Mouse (Mus musculus) bone marrow macrophage, adult 2 months (primary cell): Measurements from ENCODE around the gene Gnptab. TPM values are rescaled to one million over a fixed set of nuclear protein-coding genes. Genes with fewer than 3 reads are reported as not detected.
A peak's percentile ranks its signal among the peaks of the same experiment; 100 is the strongest.

Experiments used
- H3K27ac ChIP-seq: 2 replicates; pipeline ENCODE4 v1.5.1; 2012; ENCODE audit warnings: low read depth, low read length; ENCODE audit not compliant: insufficient read depth
- H3K4me1 ChIP-seq: 2 replicates; pipeline ENCODE4 v1.6.1; 2012; ENCODE audit warnings: low read length; ENCODE audit not compliant: control insufficient read depth, insufficient read depth
- H3K4me3 ChIP-seq: 2 replicates; pipeline ENCODE4 v1.5.1; 2012; ENCODE audit warnings: mild to moderate bottlenecking, low read length, moderate library complexity; ENCODE audit not compliant: insufficient read depth
- CTCF ChIP-seq: IDR thresholded peaks from 2 replicates; pipeline ENCODE4 v1.5.1; 2012; ENCODE audit warnings: low read depth, mild to moderate bottlenecking, low read length, moderate library complexity
- POLR2A ChIP-seq: IDR thresholded peaks from 2 replicates; pipeline ENCODE4 v1.6.1; 2012; ENCODE audit warnings: mild to moderate bottlenecking, low read depth, low read length, borderline replicate concordance
- polyA plus RNA-seq: library from polyadenylated mRNA; stranded (reverse); fragments of >200 nt; gene quantifications from 2 replicates; pipeline ENCODE4 v1.2.4, GENCODE M21; 2012; ENCODE audit not compliant: missing spikeins, insufficient read depth, insufficient read length

Gnptab gene
- polyA plus RNA-seq, 1 experiment = 26.8 TPM

DNA sequence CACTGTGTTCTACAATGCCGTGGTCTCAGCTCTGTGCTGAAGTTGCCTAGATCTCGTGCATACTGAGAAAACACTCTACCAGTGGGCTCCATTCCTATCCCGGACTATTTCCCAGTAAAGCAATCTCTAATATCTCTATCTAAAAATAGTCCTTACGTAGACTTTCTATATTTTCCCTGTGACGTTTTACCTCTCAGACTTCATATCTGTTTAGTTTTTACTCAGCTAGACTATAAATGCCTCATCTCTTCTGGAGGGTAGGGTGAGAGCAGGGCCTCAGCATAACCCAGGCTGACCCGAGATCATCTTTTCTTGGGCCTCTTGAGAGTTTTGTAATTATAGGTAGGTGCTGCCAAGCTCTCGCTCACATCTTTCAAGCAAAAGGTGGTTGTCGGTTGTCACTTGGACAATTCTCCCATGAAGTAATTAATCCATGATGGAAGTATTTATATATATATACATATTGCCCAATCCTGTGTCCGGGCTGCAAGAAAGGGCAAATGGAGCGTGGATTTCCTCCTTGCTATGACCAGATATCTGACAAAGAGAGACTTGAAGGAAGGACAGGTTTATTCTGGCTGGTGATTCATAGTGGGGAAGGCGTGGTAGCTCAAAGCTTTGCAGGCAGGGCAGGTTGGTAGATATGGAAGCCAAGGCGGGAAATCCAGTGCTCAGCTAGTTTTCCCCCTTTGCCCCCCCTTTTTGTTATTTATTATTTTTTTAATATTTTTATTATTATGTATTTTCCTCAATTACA is 29.1 kb downstream of the Gnptab start:
- TF ChIP-seq POLR2A = no peak
- TF ChIP-seq CTCF = no peak
- Histone ChIP-seq H3K4me1 (peaks cover 60% of the 10 kb centered on the region), H3K27ac (0 out of 2 replicates have a peak overlapping the region, but pooled peaks have one; percentile 9), H3K4me3 (no peak overlapping the region)

DNA sequence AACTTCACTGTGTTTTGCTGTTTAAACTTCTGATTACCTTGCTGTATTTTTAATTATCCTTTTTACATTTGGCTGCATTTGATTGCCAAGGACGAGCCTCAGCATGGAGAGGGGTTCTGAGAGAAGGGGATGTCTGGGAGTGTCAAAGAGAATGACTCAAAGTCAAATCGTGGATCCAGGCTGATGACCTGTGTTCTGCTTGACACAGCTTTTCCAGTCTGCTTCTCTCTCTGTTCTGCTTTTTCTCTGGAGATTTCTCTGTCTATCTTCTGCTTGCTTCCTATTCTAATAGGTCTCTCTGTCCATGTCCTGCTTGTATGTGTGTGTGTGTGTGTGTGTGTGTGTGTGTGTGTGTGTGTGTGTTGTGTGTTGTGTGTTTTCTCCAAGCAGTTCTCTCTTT is 30.8 kb downstream of the Gnptab start:
- no peak overlapping the region for H3K4me3 ChIP-seq
- peak overlapping the region; percentile 66 for H3K27ac ChIP-seq
- peaks cover 48% of the 10 kb centered on the region for H3K4me1 ChIP-seq
- no peak for TF ChIP-seq CTCF
- TF ChIP-seq POLR2A = no peak

DNA sequence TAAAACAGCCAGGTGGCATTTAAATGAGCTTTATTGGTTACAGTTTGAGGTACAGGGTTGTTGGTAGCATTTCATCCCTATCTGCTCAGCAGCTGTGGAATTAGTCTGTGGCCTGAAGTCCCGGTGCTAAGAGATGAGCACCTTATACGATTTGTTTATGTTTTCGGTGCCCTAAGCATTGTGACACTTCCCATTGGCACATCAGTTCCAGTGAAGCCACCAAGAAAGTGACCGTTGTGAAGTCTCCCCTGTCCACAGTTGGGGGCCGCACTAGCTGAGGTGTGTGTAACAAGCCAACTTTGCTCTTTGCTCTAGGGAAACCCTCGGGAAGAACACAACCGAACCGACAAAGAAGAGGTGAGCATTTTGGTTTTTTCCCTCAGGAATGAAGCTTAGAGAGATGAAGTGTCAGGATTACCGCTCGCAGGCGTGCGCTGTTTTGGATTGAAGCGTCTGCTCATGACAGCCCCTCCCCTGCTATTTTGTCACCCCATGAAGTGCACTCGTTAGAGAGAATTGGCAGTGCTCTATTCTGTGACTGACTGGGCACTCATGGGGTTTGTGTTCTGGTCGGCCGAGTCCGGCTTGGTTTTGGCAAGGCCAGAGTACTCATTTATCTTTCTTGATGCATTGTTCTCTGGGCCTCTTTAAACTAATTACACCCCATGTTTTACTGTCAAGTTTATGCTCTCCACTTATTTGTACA is 33.5 kb downstream of the Gnptab start:
- Histone ChIP-seq H3K27ac (no peak overlapping the region), H3K4me3 (no peak overlapping the region), H3K4me1 (peaks cover 37% of the 10 kb centered on the region)
- TF ChIP-seq CTCF (no peak), POLR2A (no peak)

DNA sequence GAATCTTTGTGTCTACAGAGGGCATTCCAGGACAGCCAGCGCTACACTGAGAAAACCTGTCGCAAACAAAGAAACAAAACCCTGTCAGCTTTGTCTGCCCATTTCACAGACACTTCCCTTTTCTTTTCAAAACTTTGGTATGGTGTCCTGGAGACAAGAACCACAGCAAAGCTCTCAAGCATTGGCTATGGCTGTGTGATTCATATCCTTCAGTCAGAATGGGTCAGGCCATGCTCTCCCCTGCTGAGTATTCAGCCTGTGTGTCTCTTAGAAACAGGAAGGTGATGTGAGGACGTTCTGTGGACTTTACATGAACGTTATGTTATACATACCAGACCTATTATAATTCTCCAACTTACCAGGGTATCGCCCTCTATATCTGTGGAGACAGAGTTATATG is 38.8 kb downstream of the Gnptab start:
- H3K27ac ChIP-seq = peak overlapping the region; percentile 85

DNA sequence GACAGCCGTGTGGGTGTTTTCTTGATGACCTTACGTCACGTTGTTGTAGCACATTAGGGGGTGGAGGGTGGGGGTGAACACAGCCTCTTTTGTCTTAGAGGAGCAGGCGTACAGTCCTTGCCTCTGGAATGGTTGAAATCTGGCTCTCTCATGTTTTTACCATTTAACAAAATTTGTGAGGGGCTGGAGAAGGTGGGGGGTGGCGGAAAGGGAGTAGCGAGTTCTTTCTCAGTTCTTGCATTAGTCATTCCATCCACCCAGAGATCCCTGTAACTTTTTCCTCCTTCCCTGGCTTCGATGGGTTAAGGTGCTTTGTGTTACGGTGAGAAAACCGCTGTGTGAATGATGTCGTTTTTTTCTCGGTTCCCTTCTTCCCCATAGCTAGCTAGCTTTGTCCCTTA is 41.2 kb downstream of the Gnptab start:
- TF ChIP-seq CTCF (no peak), POLR2A (no peak)
- peaks cover 45% of the 10 kb centered on the region for H3K4me1 ChIP-seq
- H3K4me3 ChIP-seq = peak overlapping the region; percentile 36
- peak overlapping the region; percentile 83 for H3K27ac ChIP-seq

More for the DNA sequence above, 38.8 kb downstream of the Gnptab start:
- TF ChIP-seq CTCF (no peak), POLR2A (no peak)
- peaks cover 45% of the 10 kb centered on the region for H3K4me1 ChIP-seq
- no peak overlapping the region for H3K4me3 ChIP-seq

DNA sequence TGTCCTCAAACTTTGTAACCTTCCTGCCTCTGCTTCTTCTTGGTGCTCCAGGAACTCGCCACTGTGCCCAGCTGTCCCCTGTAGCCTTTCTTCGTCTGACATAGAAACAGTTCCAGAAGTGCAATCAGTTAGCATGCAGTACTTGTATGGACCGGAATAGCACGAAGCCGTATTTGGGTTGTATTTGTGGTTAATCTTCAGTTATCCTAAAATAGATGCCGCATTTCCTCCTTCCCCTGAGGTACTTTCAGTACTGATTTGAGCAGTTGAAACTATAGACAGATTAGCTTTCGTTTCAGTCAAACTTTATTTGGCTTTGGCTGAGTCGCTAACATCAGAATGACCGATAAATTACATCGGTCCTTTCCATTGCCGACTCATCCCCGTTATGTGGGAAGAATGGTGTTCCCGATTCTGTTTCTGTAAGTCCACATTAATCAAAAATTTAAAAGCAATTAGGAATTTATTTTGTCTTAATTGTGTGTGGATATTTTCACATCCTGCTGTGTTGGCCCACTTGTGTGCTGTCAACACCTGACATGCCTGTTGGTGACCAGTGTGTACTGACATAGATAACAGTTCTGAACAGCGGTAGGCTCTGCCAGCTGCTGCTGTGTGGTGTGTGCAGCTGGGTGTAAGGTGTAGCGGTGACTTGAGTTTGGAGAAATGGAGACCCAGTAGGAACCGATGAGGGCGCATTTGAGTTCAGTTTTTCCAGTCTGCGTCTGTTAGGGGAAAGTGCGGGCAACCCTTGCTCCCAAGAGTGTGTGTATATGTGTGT is 41.9 kb downstream of the Gnptab start:
- TF ChIP-seq POLR2A = no peak
- no peak for TF ChIP-seq CTCF
- Histone ChIP-seq H3K27ac (peak overlapping the region; percentile 83), H3K4me3 (peak overlapping the region; percentile 36), H3K4me1 (peaks cover 45% of the 10 kb centered on the region)

DNA sequence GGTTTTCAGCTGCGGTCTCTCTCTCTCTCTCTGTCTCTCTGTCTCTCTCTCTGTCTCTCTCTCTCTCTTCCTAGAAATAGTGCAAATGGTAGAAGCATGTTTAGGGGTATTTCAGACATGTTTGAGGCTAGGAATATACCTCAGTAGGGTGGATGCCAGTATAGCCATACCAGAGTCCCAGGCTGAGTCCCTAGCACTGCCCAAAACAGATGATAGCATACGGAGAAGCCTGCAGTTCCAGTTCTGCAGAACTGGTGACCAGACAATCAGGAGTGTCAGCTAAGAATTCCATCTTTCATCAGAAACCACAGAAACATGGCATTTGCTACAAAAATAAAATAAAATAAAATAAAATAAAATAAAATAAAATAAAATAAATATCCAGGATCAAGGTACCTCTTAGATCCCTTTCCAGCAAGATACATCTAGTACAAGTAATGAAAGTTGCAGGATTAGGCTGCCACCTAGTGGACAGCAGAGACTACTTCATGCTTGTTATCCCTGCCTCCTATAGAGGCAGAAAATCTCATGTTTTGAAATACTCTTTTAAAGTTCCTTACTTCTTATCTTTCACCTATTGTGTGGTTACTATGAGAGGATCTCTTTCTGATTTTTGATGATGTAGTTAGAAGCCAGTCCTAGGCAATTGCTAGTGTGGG is 47.4 kb downstream of the Gnptab start:
- no peak overlapping the region for H3K27ac ChIP-seq
- TF ChIP-seq CTCF = no peak
- TF ChIP-seq POLR2A = no peak
- peaks cover 2% of the 10 kb centered on the region for H3K4me1 ChIP-seq
- no peak overlapping the region for H3K4me3 ChIP-seq

DNA sequence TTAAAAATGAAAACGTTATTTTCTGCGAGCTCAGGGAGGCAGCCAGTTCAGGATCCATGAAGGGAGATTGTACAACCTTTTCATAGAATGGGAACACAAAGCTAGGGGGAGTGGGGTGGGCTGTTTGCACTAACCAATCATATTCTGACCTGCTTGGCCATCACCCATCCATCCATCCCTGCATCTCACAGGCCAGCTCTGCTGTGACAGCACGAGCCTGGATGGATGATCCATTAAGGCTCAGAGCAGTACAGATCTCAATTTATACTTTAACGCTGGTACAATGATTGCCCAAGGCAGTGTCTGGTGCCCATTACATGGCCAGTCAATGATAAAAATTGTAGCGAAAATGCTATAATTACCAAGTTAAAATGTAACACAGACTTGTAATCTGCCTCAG is 48.0 kb downstream of the Gnptab start:
- H3K4me1 ChIP-seq = peaks cover 4% of the 10 kb centered on the region
- no peak for TF ChIP-seq POLR2A
- no peak for TF ChIP-seq CTCF
- H3K27ac ChIP-seq = no peak overlapping the region
- H3K4me3 ChIP-seq = no peak overlapping the region

DNA sequence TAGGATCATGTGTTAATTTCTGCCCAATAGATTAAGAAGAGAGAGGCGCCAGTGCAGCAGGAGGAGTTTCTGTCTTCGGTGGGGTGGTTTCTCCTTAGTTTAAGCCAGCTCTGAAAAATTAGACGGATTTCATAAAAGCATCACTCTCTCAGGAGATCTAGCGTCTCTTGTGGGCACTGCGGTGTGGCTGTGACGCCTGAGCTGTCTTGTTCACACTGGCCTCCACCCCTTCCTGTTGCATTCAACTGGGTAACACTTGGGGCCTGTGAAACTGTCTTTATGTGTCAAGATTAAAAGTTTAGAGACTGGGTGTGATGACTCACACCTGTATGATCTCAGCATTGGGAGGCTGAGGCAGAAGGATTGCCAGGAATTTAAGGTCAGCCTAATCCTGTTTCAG is 49.1 kb downstream of the Gnptab start:
- no peak for TF ChIP-seq POLR2A
- TF ChIP-seq CTCF = no peak
- Histone ChIP-seq H3K4me1 (peaks cover 4% of the 10 kb centered on the region), H3K27ac (no peak overlapping the region), H3K4me3 (no peak overlapping the region)

DNA sequence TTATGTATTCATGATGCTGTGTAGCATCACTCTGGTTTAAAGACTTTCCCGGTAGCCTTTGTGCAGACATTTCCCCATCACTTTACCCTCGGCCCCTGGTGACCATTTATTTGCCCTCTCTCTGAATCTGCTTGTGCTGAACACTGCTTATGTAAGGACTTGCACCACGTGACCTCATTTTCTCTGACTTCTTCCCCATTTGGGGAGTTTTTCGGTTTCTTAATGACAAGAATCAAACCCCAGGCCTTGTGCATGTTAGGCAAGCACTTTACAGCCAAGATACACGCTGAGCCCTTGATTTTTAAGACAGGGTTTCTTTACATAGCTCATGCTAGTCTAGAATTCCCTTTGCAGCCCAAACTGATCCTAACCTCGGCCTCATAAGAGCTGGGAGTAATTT is 62.3 kb downstream of the Gnptab start:
- peak overlapping the region; percentile 63 for H3K27ac ChIP-seq
- TF ChIP-seq CTCF (no peak), POLR2A (no peak)
- no peak overlapping the region for H3K4me3 ChIP-seq
- H3K4me1 ChIP-seq = peaks cover 6% of the 10 kb centered on the region
